Mouse (Mus musculus): ENCODE results near the gene Mpp5. TPM values are rescaled to one million over a fixed set of nuclear protein-coding genes. Genes with fewer than 3 reads are reported as not detected.

Mpp5 gene
- polyA plus RNA-seq, 1 experiment from 2014 or later = 24.1 TPM

GRCm38 (mm10) chr12:78794236-78794635, 45.5 kb downstream of the Mpp5 start:
- Histone ChIP-seq H3K9me3 (ENCODE audit: control insufficient read depth, low read length) (no peaks in the 10 kb centered on the region), H3K4me1 (ENCODE audit: control insufficient read depth, insufficient read depth, low read length) (no peaks in the 10 kb centered on the region), H3K36me3 (ENCODE audit: control insufficient read depth, insufficient read depth, low read length) (peaks cover 2% of the 10 kb centered on the region; the same call in 1 of the 2 replicates), H3K27ac (replicated peaks; ENCODE audit: low read depth, low read length) (no peak overlapping the region), H3K4me3 (ENCODE audit: low read depth, low read length) (no peak overlapping the region), H3K27me3 (ENCODE audit: control insufficient read depth, insufficient read depth, low read length) (no peaks in the 10 kb centered on the region), H3K9ac (ENCODE audit: low read length) (no peak overlapping the region), H3K4me2 (ENCODE audit: low read depth, severe bottlenecking) (no peak overlapping the region)
- 37% methylated on average over 1 of the region's 1 CpGs for WGBS
- no peak for DNase-seq (ENCODE audit: low spot score)
- ATAC-seq (ENCODE audit: insufficient number of reproducible peaks, low FRiP score, low TSS enrichment, low read depth) = no peak

- peaks cover 2% of the 10 kb centered on the region; the same call in 1 of the 2 replicates for H3K36me3 ChIP-seq (ENCODE audit: control insufficient read depth, insufficient read depth, low read length)
- no peak overlapping the region for H3K27ac ChIP-seq (replicated peaks; ENCODE audit: low read depth, low read length)
- no peaks in the 10 kb centered on the region for H3K4me1 ChIP-seq (ENCODE audit: control insufficient read depth, insufficient read depth, low read length)
- H3K27me3 ChIP-seq (ENCODE audit: control insufficient read depth, insufficient read depth, low read length) = no peaks in the 10 kb centered on the region
- H3K4me2 ChIP-seq (ENCODE audit: low read depth, severe bottlenecking) = no peak overlapping the region
- 92% methylated on average over 3 of the region's 3 CpGs for WGBS
- H3K4me3 ChIP-seq (ENCODE audit: low read depth, low read length) = no peak overlapping the region
- H3K9ac ChIP-seq (ENCODE audit: low read length) = no peak overlapping the region
- H3K9me3 ChIP-seq (ENCODE audit: control insufficient read depth, low read length) = no peaks in the 10 kb centered on the region
- no peak for ATAC-seq (ENCODE audit: insufficient number of reproducible peaks, low FRiP score, low TSS enrichment, low read depth)
- no peak for DNase-seq (ENCODE audit: low spot score)
Measured at GRCm38 (mm10) chr12:78800036-78800435, 51.3 kb downstream of the Mpp5 start.

- DNase-seq (ENCODE audit: low spot score) = no peak
- no peak overlapping the region for H3K4me2 ChIP-seq (ENCODE audit: low read depth, severe bottlenecking)
- H3K9me3 ChIP-seq (ENCODE audit: control insufficient read depth, low read length) = no peaks in the 10 kb centered on the region
- no peak overlapping the region for H3K4me3 ChIP-seq (ENCODE audit: low read depth, low read length)
- H3K36me3 ChIP-seq (ENCODE audit: control insufficient read depth, insufficient read depth, low read length) = peaks cover 2% of the 10 kb centered on the region; the same call in 1 of the 2 replicates
- H3K9ac ChIP-seq (ENCODE audit: low read length) = no peak overlapping the region
- ATAC-seq (ENCODE audit: insufficient number of reproducible peaks, low FRiP score, low TSS enrichment, low read depth) = no peak
- no peaks in the 10 kb centered on the region for H3K4me1 ChIP-seq (ENCODE audit: control insufficient read depth, insufficient read depth, low read length)
- H3K27ac ChIP-seq (replicated peaks; ENCODE audit: low read depth, low read length) = no peak overlapping the region
- H3K27me3 ChIP-seq (ENCODE audit: control insufficient read depth, insufficient read depth, low read length) = no peaks in the 10 kb centered on the region
Measured at GRCm38 (mm10) chr12:78801836-78802235, 53.1 kb downstream of the Mpp5 start.

- no peaks in the 10 kb centered on the region for H3K4me1 ChIP-seq (ENCODE audit: control insufficient read depth, insufficient read depth, low read length)
- DNase-seq (ENCODE audit: low spot score) (no peak), ATAC-seq (ENCODE audit: insufficient number of reproducible peaks, low FRiP score, low TSS enrichment, low read depth) (no peak)
- H3K4me3 ChIP-seq (ENCODE audit: low read depth, low read length) = no peak overlapping the region
- H3K27ac ChIP-seq (replicated peaks; ENCODE audit: low read depth, low read length) = no peak overlapping the region
- H3K36me3 ChIP-seq (ENCODE audit: control insufficient read depth, insufficient read depth, low read length) = no peaks in the 10 kb centered on the region
- H3K9ac ChIP-seq (ENCODE audit: low read length) = no peak overlapping the region
- no peak overlapping the region for H3K4me2 ChIP-seq (ENCODE audit: low read depth, severe bottlenecking)
- H3K27me3 ChIP-seq (ENCODE audit: control insufficient read depth, insufficient read depth, low read length) = no peaks in the 10 kb centered on the region
- no peaks in the 10 kb centered on the region for H3K9me3 ChIP-seq (ENCODE audit: control insufficient read depth, low read length)
Measured at GRCm38 (mm10) chr12:78814437-78814836, 65.7 kb downstream of the Mpp5 start.

GRCm38 (mm10) chr12:78834496-78834895, 85.8 kb downstream of the Mpp5 start:
- Histone ChIP-seq H3K4me3 (ENCODE audit: low read depth, low read length) (no peak overlapping the region), H3K27me3 (ENCODE audit: control insufficient read depth, insufficient read depth, low read length) (no peaks in the 10 kb centered on the region), H3K4me1 (ENCODE audit: control insufficient read depth, insufficient read depth, low read length) (no peaks in the 10 kb centered on the region), H3K36me3 (ENCODE audit: control insufficient read depth, insufficient read depth, low read length) (peaks cover 4% of the 10 kb centered on the region; the same call in 1 of the 2 replicates), H3K27ac (replicated peaks; ENCODE audit: low read depth, low read length) (no peak overlapping the region), H3K4me2 (ENCODE audit: low read depth, severe bottlenecking) (no peak overlapping the region), H3K9me3 (ENCODE audit: control insufficient read depth, low read length) (no peaks in the 10 kb centered on the region), H3K9ac (ENCODE audit: low read length) (no peak overlapping the region)
- 95% methylated on average over 2 of the region's 2 CpGs for WGBS
- DNase-seq (ENCODE audit: low spot score) (no peak), ATAC-seq (ENCODE audit: insufficient number of reproducible peaks, low FRiP score, low TSS enrichment, low read depth) (no peak)

GRCm38 (mm10) chr12:78839906-78840305, 91.2 kb downstream of the Mpp5 start:
- no peak overlapping the region for H3K9ac ChIP-seq (ENCODE audit: low read length)

GRCm38 (mm10) chr12:78842429-78842828, 93.7 kb downstream of the Mpp5 start:
- no peak for ATAC-seq (ENCODE audit: insufficient number of reproducible peaks, low FRiP score, low TSS enrichment, low read depth)
- 91% methylated on average over 1 of the region's 1 CpGs for WGBS
- H3K36me3 ChIP-seq (ENCODE audit: control insufficient read depth, insufficient read depth, low read length) = peaks cover 2% of the 10 kb centered on the region; the same call in 1 of the 2 replicates
- no peak overlapping the region for H3K27ac ChIP-seq (replicated peaks; ENCODE audit: low read depth, low read length)
- no peak overlapping the region for H3K4me2 ChIP-seq (ENCODE audit: low read depth, severe bottlenecking)
- H3K4me1 ChIP-seq (ENCODE audit: control insufficient read depth, insufficient read depth, low read length) = no peaks in the 10 kb centered on the region
- no peaks in the 10 kb centered on the region for H3K27me3 ChIP-seq (ENCODE audit: control insufficient read depth, insufficient read depth, low read length)
- no peak for DNase-seq (ENCODE audit: low spot score)
- H3K9ac ChIP-seq (ENCODE audit: low read length) = no peak overlapping the region
- no peaks in the 10 kb centered on the region for H3K9me3 ChIP-seq (ENCODE audit: control insufficient read depth, low read length)
- H3K4me3 ChIP-seq (ENCODE audit: low read depth, low read length) = no peak overlapping the region

More at GRCm38 (mm10) chr12:78839906-78840305, 91.2 kb downstream of the Mpp5 start:
- Histone ChIP-seq H3K36me3 (ENCODE audit: control insufficient read depth, insufficient read depth, low read length) (peaks cover 4% of the 10 kb centered on the region; the same call in 1 of the 2 replicates), H3K9me3 (ENCODE audit: control insufficient read depth, low read length) (no peaks in the 10 kb centered on the region), H3K27me3 (ENCODE audit: control insufficient read depth, insufficient read depth, low read length) (no peaks in the 10 kb centered on the region), H3K4me1 (ENCODE audit: control insufficient read depth, insufficient read depth, low read length) (no peaks in the 10 kb centered on the region), H3K27ac (replicated peaks; ENCODE audit: low read depth, low read length) (no peak overlapping the region), H3K4me3 (ENCODE audit: low read depth, low read length) (no peak overlapping the region), H3K4me2 (ENCODE audit: low read depth, severe bottlenecking) (no peak overlapping the region)
- no peak for ATAC-seq (ENCODE audit: insufficient number of reproducible peaks, low FRiP score, low TSS enrichment, low read depth)
- no peak for DNase-seq (ENCODE audit: low spot score)
- WGBS = 91% methylated on average over 4 of the region's 4 CpGs

- 91% methylated on average over 4 of the region's 4 CpGs for WGBS
- no peak overlapping the region for H3K27ac ChIP-seq (replicated peaks; ENCODE audit: low read depth, low read length)
- H3K27me3 ChIP-seq (ENCODE audit: control insufficient read depth, insufficient read depth, low read length) = no peaks in the 10 kb centered on the region
- no peak overlapping the region for H3K9ac ChIP-seq (ENCODE audit: low read length)
- ATAC-seq (ENCODE audit: insufficient number of reproducible peaks, low FRiP score, low TSS enrichment, low read depth) (no peak), DNase-seq (ENCODE audit: low spot score) (no peak)
- no peaks in the 10 kb centered on the region for H3K4me1 ChIP-seq (ENCODE audit: control insufficient read depth, insufficient read depth, low read length)
- H3K4me3 ChIP-seq (ENCODE audit: low read depth, low read length) = no peak overlapping the region
- H3K4me2 ChIP-seq (ENCODE audit: low read depth, severe bottlenecking) = no peak overlapping the region
- no peaks in the 10 kb centered on the region for H3K9me3 ChIP-seq (ENCODE audit: control insufficient read depth, low read length)
- peaks cover 5% of the 10 kb centered on the region for H3K36me3 ChIP-seq (ENCODE audit: control insufficient read depth, insufficient read depth, low read length)
Measured at GRCm38 (mm10) chr12:78848246-78848645, 99.5 kb downstream of the Mpp5 start.

GRCm38 (mm10) chr12:78860921-78861495, 112.3 kb downstream of the Mpp5 start:
- 0 out of 2 replicates have a peak, but pooled peaks cover 6% of the 10 kb centered on the region for H3K4me1 ChIP-seq (ENCODE audit: control insufficient read depth, insufficient read depth, low read length)
- DNase-seq (ENCODE audit: low spot score) (no peak), ATAC-seq (ENCODE audit: insufficient number of reproducible peaks, low FRiP score, low TSS enrichment, low read depth) (peak; percentile 27; the same call in 1 of the 2 replicates)
- no peaks in the 10 kb centered on the region for H3K27me3 ChIP-seq (ENCODE audit: control insufficient read depth, insufficient read depth, low read length)
- H3K4me3 ChIP-seq (ENCODE audit: low read depth, low read length) = peak overlapping the region; percentile 72
- H3K9ac ChIP-seq (ENCODE audit: low read length) = peak overlapping the region; percentile 67
- no peaks in the 10 kb centered on the region for H3K9me3 ChIP-seq (ENCODE audit: control insufficient read depth, low read length)
- H3K27ac ChIP-seq (replicated peaks; ENCODE audit: low read depth, low read length) = no peak overlapping the region; the same call in 1 of the 2 replicates
- 0 out of 2 replicates have a peak, but pooled peaks cover 3% of the 10 kb centered on the region for H3K36me3 ChIP-seq (ENCODE audit: control insufficient read depth, insufficient read depth, low read length)
- H3K4me2 ChIP-seq (ENCODE audit: low read depth, severe bottlenecking) = peak overlapping the region; percentile 79
- 2% methylated on average over 30 of the region's 30 CpGs for WGBS
